Mouse (Mus musculus) 3T3-L1 (cell line): ENCODE results near the gene Rab37.
A peak's percentile ranks its signal among the peaks of the same experiment; 100 is the strongest.

Source experiments
- DNase-seq: peaks from one replicate; pipeline ENCODE4 v3.0.0-alpha.2; 2015; ENCODE audit warnings: low read depth, low spot score

The Rab37 gene

GRCm38 (mm10) chr11:115164976-115165374 is 73.7 kb downstream of the Rab37 start:
- peak; percentile 80 for DNase-seq

GRCm38 (mm10) chr11:115166776-115167175 is 75.5 kb downstream of the Rab37 start:
- DNase-seq: no peak

GRCm38 (mm10) chr11:115167631-115168249 is 76.5 kb downstream of the Rab37 start:
- no peak for DNase-seq

- DNase-seq: no peak
Measured at GRCm38 (mm10) chr11:115169430-115169829, 78.2 kb downstream of the Rab37 start.

GRCm38 (mm10) chr11:115171125-115171524 is 79.9 kb downstream of the Rab37 start:
- no peak for DNase-seq

GRCm38 (mm10) chr11:115172825-115173287 is 81.6 kb downstream of the Rab37 start:
- DNase-seq: peak; percentile 80

- DNase-seq: no peak
Measured at GRCm38 (mm10) chr11:115173549-115174339, 82.5 kb downstream of the Rab37 start.

GRCm38 (mm10) chr11:115176399-115177190 is 85.4 kb downstream of the Rab37 start:
- no peak for DNase-seq

GRCm38 (mm10) chr11:115177559-115178195 is 86.4 kb downstream of the Rab37 start:
- DNase-seq: no peak

- no peak for DNase-seq
Measured at GRCm38 (mm10) chr11:115178766-115179165, 87.5 kb downstream of the Rab37 start.

GRCm38 (mm10) chr11:115179191-115179590 is 88.0 kb downstream of the Rab37 start:
- DNase-seq: no peak

- peak; percentile 66 for DNase-seq
Measured at GRCm38 (mm10) chr11:115179881-115180280, 88.7 kb downstream of the Rab37 start.

GRCm38 (mm10) chr11:115181913-115182638 is 90.8 kb downstream of the Rab37 start:
- peak; percentile 80 for DNase-seq

GRCm38 (mm10) chr11:115184973-115185372 is 93.7 kb downstream of the Rab37 start:
- DNase-seq: peak; percentile 44

GRCm38 (mm10) chr11:115187224-115187639 is 96.0 kb downstream of the Rab37 start, which contains the start of gene Tmem104:
Gene Tmem104, plus strand, starts transcription at chr11:115187487.
- DNase-seq: peak; percentile 98

GRCm38 (mm10) chr11:115187693-115188092 is 96.5 kb downstream of the Rab37 start, which contains the start of gene Nat9:
Gene Nat9, minus strand, starts transcription at chr11:115187859.
- DNase-seq: peak; percentile 22

GRCm38 (mm10) chr11:115188539-115189231 is 97.5 kb downstream of the Rab37 start:
- DNase-seq: peak; percentile 29

GRCm38 (mm10) chr11:115189304-115189703 is 98.1 kb downstream of the Rab37 start:
- no peak for DNase-seq

- DNase-seq: no peak
Measured at GRCm38 (mm10) chr11:115192180-115192579, 100.9 kb downstream of the Rab37 start.

GRCm38 (mm10) chr11:115194693-115195092 is 103.5 kb downstream of the Rab37 start:
- DNase-seq: no peak
